Mouse (Mus musculus) hindbrain, embryonic 15.5 days (tissue): ENCODE measurements around the gene Usp7. TPM values are rescaled to one million over a fixed set of nuclear protein-coding genes. Genes with fewer than 3 reads are reported as not detected.
A peak's percentile ranks its signal among the peaks of the same experiment; 100 is the strongest.

Source experiments
- ATAC-seq: fragments of 200-750 bp; cut with Nextera tagmentation; 2 replicates; pipeline ENCODE4 v1.8.0; 2017; ENCODE audit warnings: low read depth, moderate number of reproducible peaks, moderate TSS enrichment; ENCODE audit not compliant: low FRiP score
- H3K27ac ChIP-seq: fragments of 300-500 bp; sonication (generic); replicated peaks from 2 replicates; pipeline ENCODE4 v1.5.1; 2015; ENCODE audit warnings: mild to moderate bottlenecking, inconsistent platforms
- H3K27me3 ChIP-seq: fragments of 300-500 bp; sonication (generic); 2 replicates; pipeline ENCODE4 v1.6.1; 2015; ENCODE audit warnings: control low read depth, inconsistent platforms
- H3K36me3 ChIP-seq: fragments of 300-500 bp; sonication (generic); 2 replicates; pipeline ENCODE4 v1.6.1; 2015; ENCODE audit warnings: control low read depth, inconsistent platforms
- H3K4me1 ChIP-seq: fragments of 300-500 bp; sonication (generic); replicated peaks from 2 replicates; pipeline ENCODE4 v1.6.1; 2015; ENCODE audit warnings: control low read depth, inconsistent platforms
- H3K4me2 ChIP-seq: fragments of 300-500 bp; sonication (generic); 2 replicates; pipeline ENCODE4 v1.6.1; 2015; ENCODE audit warnings: moderate library complexity, mild to moderate bottlenecking, inconsistent platforms
- H3K4me3 ChIP-seq: fragments of 300-500 bp; sonication (generic); 2 replicates; pipeline ENCODE4 v1.5.1; 2015; ENCODE audit warnings: mild to moderate bottlenecking, inconsistent platforms
- H3K9ac ChIP-seq: fragments of 300-500 bp; sonication (generic); 2 replicates; pipeline ENCODE4 v1.6.1; 2015; ENCODE audit warnings: inconsistent platforms
- H3K9me3 ChIP-seq: fragments of 300-500 bp; sonication (generic); 2 replicates; pipeline ENCODE4 v1.6.1; 2016; ENCODE audit warnings: control low read depth, inconsistent platforms
- WGBS: fragments of 180-500 bp; shearing (Covaris S2); methylation state at CpG from one replicate; pipeline ENCODE4 v1.1.7; 2015; 5-methylcytosine and 5-hydroxymethylcytosine counted together
- polyA plus RNA-seq: library from polyadenylated mRNA; unstranded; fragments of >200 nt; fragmentation: Nextera tagmentation; extraction: Ambion mirVana; gene quantifications from 2 replicates; pipeline ENCODE4 v1.2.1, GENCODE M21; 2015

Usp7 gene
- polyA plus RNA-seq = 29.2 TPM in 2 replicates

GRCm38 (mm10) chr16:8791949-8792557 is at the start of gene Usp7:
Usp7 (minus strand) TSS chr16:8792308.
- Histone ChIP-seq H3K36me3 (no peaks in the 10 kb centered on the region), H3K27me3 (no peaks in the 10 kb centered on the region), H3K4me3 (no peak within 1 kb of the TSS), H3K4me1 (no peaks in the 10 kb centered on the region), H3K9ac (no peak within 1 kb of the TSS), H3K4me2 (no peak within 1 kb of the TSS), H3K27ac (no peak within 1 kb of the TSS), H3K9me3 (no peaks in the 10 kb centered on the region)
- 93% methylated on average over 20 of the region's 20 CpGs for WGBS
- no peak for ATAC-seq

- Histone ChIP-seq H3K27me3 (no peaks in the 10 kb centered on the region), H3K27ac (no peak overlapping the region), H3K9ac (no peak overlapping the region), H3K9me3 (no peaks in the 10 kb centered on the region), H3K4me3 (no peak overlapping the region), H3K36me3 (peaks cover 29% of the 10 kb centered on the region), H3K4me2 (no peak overlapping the region), H3K4me1 (peaks cover 21% of the 10 kb centered on the region)
- ATAC-seq = no peak
- 86% methylated on average over 3 of the region's 3 CpGs for WGBS
These were observed 48.4 kb upstream of the Usp7 start for GRCm38 (mm10) chr16:8840557-8840956.

GRCm38 (mm10) chr16:8838921-8839320 is 46.8 kb upstream of the Usp7 start:
- Histone ChIP-seq H3K9me3 (no peaks in the 10 kb centered on the region), H3K9ac (no peak overlapping the region), H3K36me3 (peaks cover 27% of the 10 kb centered on the region)

DNA sequence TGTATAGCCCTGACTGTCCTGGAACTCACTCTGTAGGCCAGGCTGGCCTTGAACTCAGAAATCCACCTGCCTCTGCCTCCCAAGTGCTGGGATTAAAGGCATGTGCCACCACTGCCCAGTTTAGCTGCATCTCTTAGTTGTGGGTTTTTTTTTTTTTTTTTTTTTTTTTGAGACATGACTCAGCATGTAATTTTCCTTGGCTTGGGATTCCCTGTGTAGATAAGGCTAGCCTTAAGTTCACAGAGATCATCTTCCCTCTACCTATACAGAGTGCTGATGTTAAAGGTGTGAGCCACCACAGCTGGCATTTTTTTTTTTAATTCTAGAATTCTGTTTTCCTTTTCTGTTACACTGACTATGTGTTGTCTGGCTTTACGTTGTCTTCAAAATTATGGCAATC is 45.5 kb upstream of the Usp7 start:
- no peak overlapping the region for H3K27ac ChIP-seq
- no peak overlapping the region for H3K9ac ChIP-seq
- no peak overlapping the region for H3K4me3 ChIP-seq
- H3K4me2 ChIP-seq = no peak overlapping the region
- no peak for ATAC-seq
- peaks cover 42% of the 10 kb centered on the region for H3K4me1 ChIP-seq
- no peaks in the 10 kb centered on the region for H3K27me3 ChIP-seq
- no peaks in the 10 kb centered on the region for H3K9me3 ChIP-seq
- 94% methylated on average over 1 of the region's 1 CpGs for WGBS
- peaks cover 23% of the 10 kb centered on the region for H3K36me3 ChIP-seq

More at GRCm38 (mm10) chr16:8838921-8839320, 46.8 kb upstream of the Usp7 start:
- Histone ChIP-seq H3K27me3 (no peaks in the 10 kb centered on the region), H3K27ac (no peak overlapping the region), H3K4me1 (peaks cover 29% of the 10 kb centered on the region), H3K4me3 (no peak overlapping the region), H3K4me2 (no peak overlapping the region)
- no peak for ATAC-seq

GRCm38 (mm10) chr16:8836876-8837275 is 44.8 kb upstream of the Usp7 start:
- no peak overlapping the region for H3K27ac ChIP-seq
- peaks cover 23% of the 10 kb centered on the region for H3K36me3 ChIP-seq
- WGBS = 97% methylated on average over 1 of the region's 1 CpGs
- H3K4me3 ChIP-seq = no peak overlapping the region
- no peaks in the 10 kb centered on the region for H3K27me3 ChIP-seq
- H3K9me3 ChIP-seq = no peaks in the 10 kb centered on the region
- no peak overlapping the region for H3K9ac ChIP-seq
- peaks cover 49% of the 10 kb centered on the region for H3K4me1 ChIP-seq
- no peak overlapping the region for H3K4me2 ChIP-seq
- no peak for ATAC-seq

DNA sequence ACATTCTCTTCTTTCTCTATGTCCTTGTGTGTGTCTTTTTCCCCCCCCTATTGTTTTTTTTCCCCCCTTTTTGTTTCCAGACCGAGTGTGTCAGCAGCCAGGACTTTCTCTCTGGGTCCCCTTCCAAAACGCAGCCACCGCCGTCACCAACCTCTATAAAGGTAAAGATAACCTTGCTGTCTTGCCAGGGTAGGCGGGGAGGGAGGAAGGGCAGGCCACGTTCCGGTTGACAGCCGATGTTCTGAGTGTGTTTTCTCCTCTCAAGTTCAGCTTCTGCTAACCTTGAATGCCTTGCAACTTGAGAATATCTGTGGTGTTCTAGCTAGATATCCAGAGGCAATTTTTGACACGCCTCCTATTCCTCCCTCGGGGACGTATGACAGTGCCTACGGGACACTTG is 39.1 kb upstream of the Usp7 start:
- Histone ChIP-seq H3K4me2 (peak overlapping the region; percentile 90), H3K4me1 (peaks cover 37% of the 10 kb centered on the region), H3K27me3 (no peaks in the 10 kb centered on the region), H3K27ac (peak overlapping the region; percentile 96), H3K9me3 (no peaks in the 10 kb centered on the region), H3K9ac (peak overlapping the region; percentile 98), H3K36me3 (peaks cover 10% of the 10 kb centered on the region; the same call in 1 of the 2 replicates), H3K4me3 (peak overlapping the region; percentile 88)
- WGBS = 2% methylated on average over 12 of the region's 12 CpGs
- no peak for ATAC-seq

- Histone ChIP-seq H3K36me3 (peaks cover 10% of the 10 kb centered on the region; the same call in 1 of the 2 replicates), H3K4me1 (peaks cover 35% of the 10 kb centered on the region), H3K4me2 (peak overlapping the region; percentile 90), H3K27ac (peak overlapping the region; percentile 96), H3K9ac (peak overlapping the region; percentile 98), H3K9me3 (no peaks in the 10 kb centered on the region), H3K27me3 (no peaks in the 10 kb centered on the region), H3K4me3 (peak overlapping the region; percentile 88)
- ATAC-seq = peak; percentile 13; the same call in 1 of the 2 replicates
- WGBS = under 1% methylated on average over 62 of the region's 74 CpGs
These were observed 38.5 kb upstream of the Usp7 start for GRCm38 (mm10) chr16:8830431-8831211.

DNA sequence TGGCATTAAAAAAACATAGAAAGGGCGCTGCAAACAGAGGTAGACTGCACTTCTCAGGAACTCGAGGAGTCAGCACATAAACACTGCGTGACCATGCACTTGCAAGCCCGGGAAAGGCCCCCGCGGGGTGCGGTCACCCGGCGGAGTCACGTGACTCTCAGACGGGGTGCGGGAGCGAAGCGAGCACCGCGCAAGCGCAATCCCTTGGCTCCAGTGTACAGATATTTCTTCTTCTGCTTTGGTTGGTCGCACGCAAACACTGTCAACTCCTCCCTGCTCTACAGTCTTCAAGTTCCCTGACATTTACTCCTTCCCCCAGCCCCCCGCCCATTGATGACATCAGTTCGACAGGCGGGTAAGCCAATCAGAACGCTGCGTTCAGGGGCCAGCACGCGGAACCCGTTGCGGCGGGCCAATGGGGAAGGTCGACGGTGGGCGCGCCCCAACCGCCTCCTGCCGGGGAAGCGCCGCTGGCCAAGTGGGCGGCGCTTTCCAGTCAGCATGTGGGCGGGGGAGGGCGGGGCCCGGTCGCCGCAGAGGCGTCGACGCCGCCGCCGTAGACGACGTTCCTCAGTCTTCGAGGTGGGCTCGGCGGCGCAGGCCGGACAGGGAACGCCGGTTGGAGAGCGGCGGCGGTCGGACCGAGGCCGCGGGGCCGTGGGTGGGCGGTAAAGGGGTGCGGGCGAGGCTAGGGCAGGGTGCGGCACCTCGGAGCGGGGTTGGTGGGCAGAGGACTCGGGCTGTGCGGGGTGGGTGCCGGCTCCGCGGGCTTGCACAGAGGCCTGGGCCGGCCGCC is 37.7 kb upstream of the Usp7 start, which contains the start of gene 1810013L24Rik:
1810013L24Rik (plus strand) TSS at position 537 of the 796 bp plus-strand sequence.
- under 1% methylated on average over 59 of the region's 80 CpGs for WGBS
- Histone ChIP-seq H3K27me3 (no peaks in the 10 kb centered on the region), H3K36me3 (peaks cover 10% of the 10 kb centered on the region; the same call in 1 of the 2 replicates), H3K9me3 (no peaks in the 10 kb centered on the region), H3K27ac (peak within 1 kb of the TSS; percentile 96), H3K9ac (peak within 1 kb of the TSS; percentile 98), H3K4me2 (peak within 1 kb of the TSS; percentile 98), H3K4me1 (peaks cover 27% of the 10 kb centered on the region), H3K4me3 (peak within 1 kb of the TSS; percentile 88)
- ATAC-seq = peak; percentile 97

DNA sequence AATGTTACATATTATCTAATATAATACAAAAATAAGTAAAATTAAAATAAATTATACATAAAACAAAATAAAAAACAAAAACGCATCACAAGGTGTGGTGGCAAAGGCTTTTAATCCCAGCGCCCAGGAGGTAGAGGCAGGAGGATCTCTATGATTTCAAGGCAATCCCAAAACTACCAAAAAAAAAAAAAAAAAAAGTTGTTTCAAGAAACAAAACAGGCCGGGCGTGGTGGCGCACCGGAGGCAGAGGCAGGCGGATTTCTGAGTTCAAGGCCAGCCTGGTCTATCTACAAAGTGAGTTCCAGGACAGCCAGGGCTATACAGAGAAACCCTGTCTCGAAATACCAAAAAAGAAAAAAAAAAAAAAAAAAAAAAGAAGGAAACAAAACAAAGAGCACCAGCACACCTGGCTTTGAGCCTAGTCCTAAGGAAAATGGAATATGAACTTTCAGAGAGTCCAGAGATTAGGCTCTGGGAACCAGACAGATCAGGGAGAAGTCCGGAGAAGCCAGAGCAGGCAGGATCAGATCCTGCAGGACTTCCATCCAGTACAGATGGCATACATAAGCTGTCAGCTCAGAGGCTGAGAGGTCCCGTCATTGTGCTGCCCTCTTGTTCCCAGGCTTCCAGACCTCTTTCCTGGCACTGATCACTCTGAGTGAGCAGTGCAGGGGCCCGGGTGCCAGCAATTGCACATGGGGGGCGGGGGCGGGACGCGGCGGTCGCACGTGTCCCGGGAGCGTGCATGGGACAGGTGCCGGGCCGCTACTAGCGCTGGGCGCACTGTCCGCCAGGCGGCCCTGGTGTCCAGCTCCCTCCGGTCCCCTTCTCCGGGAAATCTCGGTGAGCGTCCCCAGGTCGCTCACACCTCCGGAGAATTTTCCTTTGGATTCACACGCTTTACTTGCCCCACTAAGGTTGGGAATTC is 36.8 kb upstream of the Usp7 start:
- peak; percentile 60 for ATAC-seq
- 13% methylated on average over 33 of the region's 33 CpGs for WGBS
- no peaks in the 10 kb centered on the region for H3K9me3 ChIP-seq

GRCm38 (mm10) chr16:8827366-8827765 is 35.3 kb upstream of the Usp7 start:
- Histone ChIP-seq H3K9me3 (no peaks in the 10 kb centered on the region), H3K27ac (no peak overlapping the region), H3K4me1 (peaks cover 10% of the 10 kb centered on the region), H3K9ac (no peak overlapping the region), H3K4me3 (no peak overlapping the region), H3K4me2 (no peak overlapping the region), H3K27me3 (no peaks in the 10 kb centered on the region), H3K36me3 (peaks cover 3% of the 10 kb centered on the region; the same call in 1 of the 2 replicates)
- WGBS = 92% methylated on average over 7 of the region's 7 CpGs
- no peak for ATAC-seq

More for the DNA sequence above, 36.8 kb upstream of the Usp7 start:
- H3K9ac ChIP-seq = peak overlapping the region; percentile 71
- peak overlapping the region; percentile 90 for H3K27ac ChIP-seq
- H3K4me3 ChIP-seq = peak overlapping the region; percentile 88
- H3K4me2 ChIP-seq = peak overlapping the region; percentile 98
- H3K4me1 ChIP-seq = peaks cover 25% of the 10 kb centered on the region
- H3K27me3 ChIP-seq = no peaks in the 10 kb centered on the region
- peaks cover 10% of the 10 kb centered on the region; the same call in 1 of the 2 replicates for H3K36me3 ChIP-seq

DNA sequence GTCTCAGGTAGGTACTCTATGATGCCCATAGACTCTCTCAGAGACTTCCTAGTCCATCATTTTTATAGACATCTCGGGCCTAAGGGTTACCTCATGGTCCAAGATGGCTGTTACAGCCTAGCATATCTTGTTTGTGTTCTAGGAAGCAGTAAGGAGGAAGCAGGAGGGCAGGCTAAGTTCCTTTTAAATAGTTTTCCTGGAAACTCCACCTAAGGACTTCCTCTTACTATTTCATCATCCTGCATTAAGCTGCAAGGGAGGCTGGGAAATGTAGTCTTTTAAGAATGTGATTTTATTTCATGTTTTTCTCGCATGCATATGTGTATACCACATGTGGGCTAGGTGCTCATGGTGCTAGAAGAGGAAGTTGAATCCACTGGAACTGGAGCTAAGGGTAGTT is 31.6 kb upstream of the Usp7 start:
- 84% methylated on average over 2 of the region's 2 CpGs for WGBS
- Histone ChIP-seq H3K27me3 (no peaks in the 10 kb centered on the region), H3K36me3 (no peaks in the 10 kb centered on the region), H3K27ac (no peak overlapping the region), H3K9ac (no peak overlapping the region), H3K4me3 (no peak overlapping the region), H3K4me2 (no peak overlapping the region), H3K9me3 (no peaks in the 10 kb centered on the region), H3K4me1 (no peaks in the 10 kb centered on the region)
- ATAC-seq = no peak
